Mouse (Mus musculus) WW6 (cell line): ENCODE measurements around the gene Zbed5.

Experiments used
- DNase-seq: peaks from one replicate; pipeline ENCODE4 v3.0.0-alpha.2; 2013; ENCODE audit warnings: low read depth, low spot score

The Zbed5 gene

GRCm38 (mm10) chr5:129952143-129952542 lies 56.6 kb downstream of the Zbed5 start:
- DNase-seq: no peak
